Mouse (Mus musculus) E14TG2a.4 (cell line): ENCODE data around the gene Hebp1.
A peak's percentile ranks its signal among the peaks of the same experiment; 100 is the strongest.

ENCODE experiments used
- H3K27me3 ChIP-seq: 2 replicates; pipeline ENCODE4 v1.6.1; 2014; ENCODE audit warnings: low read length, control low read depth; ENCODE audit not compliant: insufficient read depth
- H3K36me3 ChIP-seq: 2 replicates; pipeline ENCODE4 v1.6.1; 2014; ENCODE audit warnings: low read length, control low read depth; ENCODE audit not compliant: insufficient read depth
- H3K4me1 ChIP-seq: replicated peaks from 2 replicates; pipeline ENCODE4 v1.6.1; 2014; ENCODE audit warnings: low read depth, low read length, control low read depth
- H3K4me3 ChIP-seq: replicated peaks from 2 replicates; pipeline ENCODE4 v1.5.1; 2014; ENCODE audit warnings: mild to moderate bottlenecking, low read length
- H3K9me3 ChIP-seq: 2 replicates; pipeline ENCODE4 v1.6.1; 2014; ENCODE audit warnings: low read length, control low read depth
- CTCF ChIP-seq: conservative IDR thresholded peaks from 2 replicates; pipeline ENCODE4 v1.5.1; 2014; ENCODE audit warnings: low read length
- NANOG ChIP-seq: IDR thresholded peaks from 2 replicates; pipeline ENCODE4 v1.6.1; 2014; ENCODE audit warnings: borderline replicate concordance, low read length, mixed read lengths
- POU5F1 ChIP-seq: IDR thresholded peaks from 2 replicates; pipeline ENCODE4 v1.6.1; 2014; ENCODE audit warnings: low read length, borderline replicate concordance

Gene Hebp1

GRCm38 (mm10) chr6:135205802-135206201, 8.0 kb upstream of the Hebp1 start:
- H3K4me1 ChIP-seq, result peaks cover 39% of the 10 kb centered on the region
- no peak overlapping the region for H3K4me3 ChIP-seq
- H3K9me3 ChIP-seq, result no peaks in the 10 kb centered on the region
- no peaks in the 10 kb centered on the region for H3K36me3 ChIP-seq
- TF ChIP-seq NANOG (no peak), CTCF (no peak), POU5F1 (no peak)
- H3K27me3 ChIP-seq, result no peaks in the 10 kb centered on the region; the same call in none of the 2 replicates

- H3K9me3 ChIP-seq, result no peaks in the 10 kb centered on the region
- H3K4me1 ChIP-seq, result peaks cover 35% of the 10 kb centered on the region
- no peaks in the 10 kb centered on the region for H3K36me3 ChIP-seq
- H3K4me3 ChIP-seq, result no peak overlapping the region
- H3K27me3 ChIP-seq, result peaks cover 3% of the 10 kb centered on the region
- TF ChIP-seq POU5F1, result no peak
- TF ChIP-seq NANOG, result no peak
- TF ChIP-seq CTCF, result no peak
Measured at GRCm38 (mm10) chr6:135204869-135205268, 7.0 kb upstream of the Hebp1 start.

GRCm38 (mm10) chr6:135203737-135204136, 5.9 kb upstream of the Hebp1 start:
- peaks cover 28% of the 10 kb centered on the region for H3K4me1 ChIP-seq
- TF ChIP-seq POU5F1, result no peak
- no peak for TF ChIP-seq NANOG
- TF ChIP-seq CTCF, result no peak
- H3K4me3 ChIP-seq, result no peak overlapping the region
- no peaks in the 10 kb centered on the region for H3K36me3 ChIP-seq
- no peaks in the 10 kb centered on the region for H3K9me3 ChIP-seq
- H3K27me3 ChIP-seq, result peaks cover 9% of the 10 kb centered on the region

GRCm38 (mm10) chr6:135202668-135203067, 4.8 kb upstream of the Hebp1 start:
- Histone ChIP-seq H3K4me1 (peaks cover 27% of the 10 kb centered on the region), H3K27me3 (peaks cover 18% of the 10 kb centered on the region), H3K4me3 (no peak overlapping the region), H3K36me3 (no peaks in the 10 kb centered on the region), H3K9me3 (no peaks in the 10 kb centered on the region)
- TF ChIP-seq NANOG, result no peak
- peak; percentile 60 for TF ChIP-seq CTCF
- no peak for TF ChIP-seq POU5F1

GRCm38 (mm10) chr6:135200122-135200957, 2.5 kb upstream of the Hebp1 start:
- H3K36me3 ChIP-seq, result no peaks in the 10 kb centered on the region
- TF ChIP-seq POU5F1, result no peak
- TF ChIP-seq NANOG, result no peak
- no peak for TF ChIP-seq CTCF
- H3K4me3 ChIP-seq, result no peak overlapping the region
- H3K4me1 ChIP-seq, result peaks cover 26% of the 10 kb centered on the region
- H3K27me3 ChIP-seq, result peaks cover 21% of the 10 kb centered on the region
- H3K9me3 ChIP-seq, result no peaks in the 10 kb centered on the region

- no peaks in the 10 kb centered on the region for H3K36me3 ChIP-seq
- peaks cover 26% of the 10 kb centered on the region for H3K4me1 ChIP-seq
- TF ChIP-seq NANOG, result no peak
- H3K9me3 ChIP-seq, result no peaks in the 10 kb centered on the region
- H3K4me3 ChIP-seq, result peak overlapping the region; percentile 86; the same call in 1 of the 2 replicates
- H3K27me3 ChIP-seq, result peaks cover 21% of the 10 kb centered on the region
Measured at GRCm38 (mm10) chr6:135198726-135199125, 904 bp upstream of the Hebp1 start.

GRCm38 (mm10) chr6:135197446-135197845, 376 bp downstream of the Hebp1 start:
- H3K4me3 ChIP-seq, result peak overlapping the region; percentile 86
- TF ChIP-seq POU5F1 (no peak), CTCF (no peak), NANOG (no peak)
- no peaks in the 10 kb centered on the region for H3K36me3 ChIP-seq

GRCm38 (mm10) chr6:135196707-135197106, 1.1 kb downstream of the Hebp1 start:
- H3K36me3 ChIP-seq, result no peaks in the 10 kb centered on the region
- peaks cover 42% of the 10 kb centered on the region for H3K4me1 ChIP-seq
- peaks cover 21% of the 10 kb centered on the region for H3K27me3 ChIP-seq
- H3K4me3 ChIP-seq, result no peak overlapping the region
- no peaks in the 10 kb centered on the region for H3K9me3 ChIP-seq
- TF ChIP-seq POU5F1 (no peak), CTCF (no peak), NANOG (no peak)

More at GRCm38 (mm10) chr6:135197446-135197845, 376 bp downstream of the Hebp1 start:
- Histone ChIP-seq H3K27me3 (peaks cover 21% of the 10 kb centered on the region), H3K9me3 (no peaks in the 10 kb centered on the region), H3K4me1 (peaks cover 35% of the 10 kb centered on the region)
